Comparison of ENCODE assay signal across 15 mouse cellular contexts in the genomic region with DNA sequence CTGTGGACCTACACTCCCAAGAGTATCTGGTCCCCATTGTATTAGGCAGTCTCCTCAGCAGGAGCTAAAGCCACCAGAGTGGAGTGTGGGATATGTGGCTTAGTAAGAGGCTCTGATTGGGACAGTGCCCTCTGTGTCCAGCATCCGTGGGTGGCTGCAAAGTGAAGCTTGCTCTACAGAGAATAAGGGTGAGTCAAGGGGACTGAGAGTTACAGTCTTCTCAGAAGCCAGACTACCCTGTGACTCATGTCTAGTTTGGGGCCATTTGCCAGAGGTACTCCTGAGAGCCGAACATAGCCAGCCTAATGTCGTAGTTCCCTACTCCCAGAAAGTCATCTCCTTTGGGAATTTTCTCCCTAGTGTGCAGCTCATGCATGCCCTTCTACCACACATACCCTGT. TPM values are rescaled to one million over a fixed set of nuclear protein-coding genes. Genes with fewer than 3 reads are reported as not detected.
DNase-seq lines count a peak whose midpoint lies in the region; ATAC-seq lines count a peak whose summit lies in the region.
"Had no signal": no experiment of that assay in that cellular context is flagged by ENCODE, and none has a peak within 500 bp of the region (broad histone marks: within the 10 kb centered on the region; RNA-seq: fewer than 3 reads in every experiment).

No protein-coding gene starts in this region.

- no peaks in the 10 kb centered on the region for H3K9me3 ChIP-seq in heart, embryonic 11.5 days (replicated peaks; ENCODE audit: control insufficient read depth, low read length)

- no peak overlapping the region for H3K4me2 ChIP-seq in heart, embryonic 11.5 days
- H3K4me2 ChIP-seq: midbrain, embryonic 15.5 days had no signal

- H3K36me3 ChIP-seq in heart, embryonic 11.5 days (ENCODE audit: control insufficient read depth, insufficient read depth, low read length) = no peaks in the 10 kb centered on the region
- H3K36me3 ChIP-seq: midbrain, embryonic 15.5 days had no signal

- no peak for ATAC-seq in heart, embryonic 11.5 days (replicated peaks; ENCODE audit: insufficient number of reproducible peaks, low FRiP score, low TSS enrichment)
- no peak for ATAC-seq in erythroblast, adult 5-6 weeks (replicated peaks; ENCODE audit: low FRiP score, poor library complexity, severe bottlenecking)
- ATAC-seq: inflammation-experienced regulatory T-cells, adult 6 months; midbrain, embryonic 15.5 days had no signal

- no peak overlapping the region for H3K4me3 ChIP-seq in heart, embryonic 11.5 days (ENCODE audit: low read depth, low read length)
- H3K4me3 ChIP-seq: midbrain, embryonic 15.5 days had no signal

- peaks cover 2% of the 10 kb centered on the region; the same call in 1 of the 2 replicates for H3K4me1 ChIP-seq in heart, embryonic 11.5 days (ENCODE audit: control insufficient read depth, insufficient read depth, low read length)
- H3K4me1 ChIP-seq: midbrain, embryonic 15.5 days had no signal

- H3K27me3 ChIP-seq in heart, embryonic 11.5 days (ENCODE audit: control insufficient read depth, insufficient read depth, low read length) = no peaks in the 10 kb centered on the region
- H3K27me3 ChIP-seq: midbrain, embryonic 15.5 days had no signal

- H3K9ac ChIP-seq in heart, embryonic 11.5 days (ENCODE audit: low read depth, low read length) = no peak overlapping the region
- H3K9ac ChIP-seq: liver, embryonic 14.5 days; midbrain, embryonic 15.5 days had no signal

- peak; percentile 11 for DNase-seq in urinary bladder, postnatal 14 days (ENCODE audit: low spot score)
- no peak for DNase-seq in urinary bladder, postnatal 10 days (ENCODE audit: low spot score)
- peak; percentile 58 to 67 for DNase-seq in adrenal gland, postnatal 36 days
- no peak for DNase-seq in thymus, postnatal 14 days
- no peak for DNase-seq in lung, postnatal 36 days
- DNase-seq: cerebellum, adult 9-11 months; kidney, postnatal 25 days; right cerebral cortex, adult 18-20 months; thymus, adult 18-20 months had no signal

- 62% methylated on average over 3 of the region's 3 CpGs for WGBS in heart, embryonic 11.5 days (ENCODE audit: insufficient replicate concordance)

- peak overlapping the region; percentile 38 for H3K27ac ChIP-seq in heart, embryonic 11.5 days (ENCODE audit: low read depth, low read length)
- H3K27ac ChIP-seq: liver, embryonic 14.5 days; macrophage; midbrain, embryonic 15.5 days had no signal

RNA-seq across cellular contexts. Expression of gene Il1r1, which starts 50.7 kb away (rescaled TPM):
- total RNA-seq in adrenal gland, postnatal 36 days (2021) = 1 to 10 TPM; 4.5 TPM
- 7.9 and 9.8 TPM in 2 replicates for polyA plus RNA-seq in heart, embryonic 11.5 days (2014; fragmentation: Nextera tagmentation; extraction: Ambion mirVana)
- 22.1 and 35.3 TPM in 2 replicates for total RNA-seq in erythroblast, adult 5-6 weeks (2015; ENCODE audit: low replicate concordance)
- 34.5 and 39.0 TPM in 2 replicates for total RNA-seq in erythroblast, adult 5-6 weeks (2017; ENCODE audit: low replicate concordance)

Comparison
In these comparisons a context has a peak if more than half of its experiments do, and no peak if none do; other contexts are left out.
1. DNase-seq: peak in urinary bladder, postnatal 14 days (single experiment) and adrenal gland, postnatal 36 days (2 of 2); none in urinary bladder, postnatal 10 days (single experiment), thymus, postnatal 14 days (single experiment) and lung, postnatal 36 days (single experiment).
2. RNA of gene Il1r1, which starts 50.7 kb away (total RNA-seq): 22.1 to 39.0 TPM in erythroblast, adult 5-6 weeks; 4.5 TPM in adrenal gland, postnatal 36 days; every median in the first group is over 4 times any median in the second.